Mouse (Mus musculus) testis, adult 2 months (tissue): ENCODE measurements around the gene Pdlim1. TPM values are rescaled to one million over a fixed set of nuclear protein-coding genes. Genes with fewer than 3 reads are reported as not detected.
"Not testable (repeated sequence)": the region's sequence is repeated elsewhere in the genome, so short reads cannot be mapped to it uniquely, and the experiment has no call there.

Experiments used
- H3K27ac ChIP-seq: fragments of 200-500 bp; 2 replicates; pipeline ENCODE4 v1.5.1; 2012; ENCODE audit warnings: low read depth, low read length; ENCODE audit not compliant: control insufficient read depth, insufficient read depth
- H3K27me3 ChIP-seq: fragments of 200-500 bp; 2 replicates; pipeline ENCODE4 v1.6.1; 2012; ENCODE audit warnings: mild to moderate bottlenecking, low read length, moderate library complexity; ENCODE audit not compliant: control insufficient read depth, insufficient read depth
- H3K36me3 ChIP-seq: fragments of 200-500 bp; 2 replicates; pipeline ENCODE4 v1.6.1; 2012; ENCODE audit warnings: mild to moderate bottlenecking, low read length; ENCODE audit not compliant: control insufficient read depth, insufficient read depth
- H3K4me1 ChIP-seq: fragments of 200-500 bp; 2 replicates; pipeline ENCODE4 v1.6.1; 2012; ENCODE audit warnings: low read length; ENCODE audit not compliant: control insufficient read depth, insufficient read depth
- H3K4me3 ChIP-seq: fragments of 200-500 bp; 2 replicates; pipeline ENCODE4 v1.5.1; 2012; ENCODE audit warnings: low read depth, mild to moderate bottlenecking, low read length, moderate library complexity, mixed read lengths; ENCODE audit not compliant: control insufficient read depth
- CTCF ChIP-seq: fragments of 200-500 bp; IDR thresholded peaks from 2 replicates; pipeline ENCODE4 v1.5.1; 2012; ENCODE audit warnings: low read depth, mild to moderate bottlenecking, inconsistent platforms, low read length, moderate library complexity; ENCODE audit not compliant: control insufficient read depth, insufficient read depth, insufficient replicate concordance
- POLR2A ChIP-seq: fragments of 200-500 bp; IDR thresholded peaks from 2 replicates; pipeline ENCODE4 v1.6.1; 2012; ENCODE audit warnings: low read depth, mild to moderate bottlenecking, inconsistent platforms, low read length, moderate library complexity; ENCODE audit not compliant: control insufficient read depth
- polyA plus RNA-seq: library from polyadenylated mRNA; depleted of rRNA; stranded (reverse); fragments of >200 nt; gene quantifications from 2 replicates; pipeline ENCODE4 v1.2.3, GENCODE M21; 2012

Gene Pdlim1
- polyA plus RNA-seq, 1 experiment = 8.8 TPM

- no peaks in the 10 kb centered on the region for H3K27me3 ChIP-seq
- no peaks in the 10 kb centered on the region for H3K4me1 ChIP-seq
- H3K27ac ChIP-seq = no peak overlapping the region
- H3K36me3 ChIP-seq = no peaks in the 10 kb centered on the region
- no peak overlapping the region for H3K4me3 ChIP-seq
- TF ChIP-seq CTCF = no peak
- TF ChIP-seq POLR2A = no peak
Observed at GRCm38 (mm10) chr19:40226516-40227151, 45.0 kb downstream of the Pdlim1 start.

- H3K27me3 ChIP-seq = no peaks in the 10 kb centered on the region
- H3K4me3 ChIP-seq = no peak overlapping the region
- no peaks in the 10 kb centered on the region for H3K4me1 ChIP-seq
- H3K36me3 ChIP-seq = no peaks in the 10 kb centered on the region
- no peak overlapping the region for H3K27ac ChIP-seq
- TF ChIP-seq CTCF (no peak), POLR2A (no peak)
Observed at GRCm38 (mm10) chr19:40225761-40226110, 45.9 kb downstream of the Pdlim1 start.

GRCm38 (mm10) chr19:40225102-40225760 is 46.4 kb downstream of the Pdlim1 start:
- no peak overlapping the region for H3K27ac ChIP-seq
- TF ChIP-seq POLR2A = no peak
- TF ChIP-seq CTCF = peak; percentile 54; the same call in 1 of the 2 replicates
- no peaks in the 10 kb centered on the region for H3K4me1 ChIP-seq
- H3K4me3 ChIP-seq = no peak overlapping the region
- H3K36me3 ChIP-seq = no peaks in the 10 kb centered on the region
- no peaks in the 10 kb centered on the region for H3K27me3 ChIP-seq

- not testable (repeated sequence) for H3K4me3 ChIP-seq, H3K27ac ChIP-seq, H3K36me3 ChIP-seq, H3K4me1 ChIP-seq, H3K27me3 ChIP-seq
Observed at GRCm38 (mm10) chr19:40222307-40222706, 49.3 kb downstream of the Pdlim1 start.

GRCm38 (mm10) chr19:40220878-40221277 is 50.8 kb downstream of the Pdlim1 start:
- Histone ChIP-seq H3K4me1 (no peaks in the 10 kb centered on the region), H3K27me3 (no peaks in the 10 kb centered on the region), H3K36me3 (no peaks in the 10 kb centered on the region), H3K4me3 (no peak overlapping the region), H3K27ac (no peak overlapping the region)
- TF ChIP-seq POLR2A = no peak
- TF ChIP-seq CTCF = no peak

GRCm38 (mm10) chr19:40202947-40203346 is 68.7 kb downstream of the Pdlim1 start:
- H3K36me3 ChIP-seq, H3K27ac ChIP-seq, H3K4me1 ChIP-seq, H3K27me3 ChIP-seq, H3K4me3 ChIP-seq: not testable (repeated sequence)

GRCm38 (mm10) chr19:40190596-40190995 is 81.0 kb downstream of the Pdlim1 start:
- no peak overlapping the region for H3K27ac ChIP-seq
- TF ChIP-seq CTCF = no peak
- TF ChIP-seq POLR2A = no peak
- H3K27me3 ChIP-seq = no peaks in the 10 kb centered on the region
- H3K4me3 ChIP-seq = no peak overlapping the region
- H3K4me1 ChIP-seq = no peaks in the 10 kb centered on the region
- no peaks in the 10 kb centered on the region for H3K36me3 ChIP-seq

- Histone ChIP-seq H3K36me3 (no peaks in the 10 kb centered on the region), H3K4me1 (no peaks in the 10 kb centered on the region), H3K4me3 (no peak within 1 kb of the TSS), H3K27me3 (no peaks in the 10 kb centered on the region), H3K27ac (no peak within 1 kb of the TSS)
- TF ChIP-seq POLR2A (no peak), CTCF (no peak)
Observed at GRCm38 (mm10) chr19:40187160-40187559, 84.5 kb downstream of the Pdlim1 start, which contains the start of gene Cyp2c70. Gene Cyp2c70 (minus strand): TSS chr19:40187333.
